Mouse (Mus musculus): ENCODE data around the gene Thra. TPM values are rescaled to one million over a fixed set of nuclear protein-coding genes. Genes with fewer than 3 reads are reported as not detected.

The Thra gene
- total and polyA plus RNA-seq, 3 experiments = 1.1 to 3.9 (median 3.8) TPM

DNA sequence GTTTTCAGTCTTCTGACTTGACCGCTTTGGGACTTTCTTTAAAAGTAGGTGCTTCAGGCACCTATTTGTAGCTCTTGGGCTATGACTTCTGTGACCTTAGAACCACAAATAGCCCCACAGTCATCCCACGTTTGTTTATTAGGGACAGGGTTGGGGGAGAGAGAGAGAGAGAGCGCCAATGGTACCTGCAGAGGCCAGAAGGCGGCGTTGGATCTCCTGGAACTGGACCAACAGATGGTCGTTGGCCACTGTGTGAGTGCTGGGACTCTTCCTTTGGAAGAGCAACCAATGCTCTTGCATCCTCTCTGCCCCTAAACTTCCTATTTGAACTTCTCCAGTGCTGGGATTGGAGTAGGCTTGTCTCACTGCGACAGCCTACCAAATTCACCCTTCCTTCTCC, 46.8 kb downstream of the Thra start:
- no peak overlapping the region for H3K27ac ChIP-seq (ENCODE audit: insufficient read depth, low read depth)
- H3K27me3 ChIP-seq (replicated peaks) = peaks cover 22% of the 10 kb centered on the region
- peak overlapping the region; percentile 35; the same call in 1 of the 2 replicates for H3K4me2 ChIP-seq (ENCODE audit: insufficient read depth, low read depth, poor library complexity, severe bottlenecking)
- H3K4me1 ChIP-seq (ENCODE audit: control insufficient read depth in 1 of 2, insufficient read depth in 2 of 2) = peaks cover 15 to 57% of the 10 kb centered on the region in 2 experiments
- dilution Hi-C loops (cut with MboI; ENCODE audit: extremely low pct_ligation_motif_present, extremely low pct_unique_long_range_greater_than_20kb, low sequenced_read_pairs) (no loop called here), in situ Hi-C loops (cut with MboI; ENCODE audit: low pct_ligation_motif_present, low pct_unique_long_range_greater_than_20kb, low sequenced_read_pairs) (loop anchor here (5.0 to 10.0 kb wide), 2 partner anchors 62 to 90 kb away; partner anchors contain the start of gene Med24)
- H3K79me2 ChIP-seq (replicated peaks; ENCODE audit: control insufficient read depth, extremely low read depth, insufficient read depth, poor library complexity, severe bottlenecking) = 0 out of 2 replicates have a peak, but pooled peaks cover 3% of the 10 kb centered on the region
- TF ChIP-seq ELF1 (IDR thresholded peaks at IDR 0.05; ENCODE audit: low read depth, low read length) (no peak), BHLHE40 (IDR thresholded peaks at IDR 0.05; ENCODE audit: low read depth, low read length) (no peak), CTCF (conservative IDR thresholded peaks at IDR 0.05 in 1 of 2, IDR thresholded peaks at IDR 0.05 in 1 of 2; ENCODE audit: low read depth in 2 of 2, low read length in 2 of 2) (peak in 1 of 2 experiments; percentile 3; a peak in 1 of 4 replicates), RCOR1 (conservative IDR thresholded peaks at IDR 0.05; ENCODE audit: low read depth, low read length) (no peak)
- no peak for DNase-seq (ENCODE audit: extremely low read depth)
- H3K36me3 ChIP-seq (replicated peaks in 1 of 2; ENCODE audit: control insufficient read depth in 1 of 2, insufficient read depth in 1 of 2, low read length in 1 of 2) = no peaks in the 10 kb centered on the region
- no peaks in the 10 kb centered on the region for H3K9me3 ChIP-seq (replicated peaks; ENCODE audit: low read length)
- H3K9ac ChIP-seq (ENCODE audit: insufficient read depth, low read depth) = no peak overlapping the region
- H3K4me3 ChIP-seq (replicated peaks in 1 of 3; ENCODE audit: low read depth in 2 of 3, low read length in 2 of 3, poor library complexity in 1 of 3) = no peak overlapping the region

- H3K27ac ChIP-seq (ENCODE audit: insufficient read depth, low read depth) = no peak overlapping the region
- H3K9ac ChIP-seq (ENCODE audit: insufficient read depth, low read depth) = no peak overlapping the region
- no peak overlapping the region for H3K4me2 ChIP-seq (ENCODE audit: insufficient read depth, low read depth, poor library complexity, severe bottlenecking)
- H3K36me3 ChIP-seq (replicated peaks in 1 of 2; ENCODE audit: control insufficient read depth in 1 of 2, insufficient read depth in 1 of 2, low read length in 1 of 2) = no peaks in the 10 kb centered on the region
- in situ Hi-C loops (cut with MboI; ENCODE audit: low pct_ligation_motif_present, low pct_unique_long_range_greater_than_20kb, low sequenced_read_pairs) = loop anchor here (5.0 to 10.0 kb wide), 2 partner anchors 63 to 90 kb away; partner anchors contain the start of gene Med24
- peaks cover 21% of the 10 kb centered on the region for H3K27me3 ChIP-seq (replicated peaks)
- dilution Hi-C loops (cut with MboI; ENCODE audit: extremely low pct_ligation_motif_present, extremely low pct_unique_long_range_greater_than_20kb, low sequenced_read_pairs) = no loop called here
- H3K4me3 ChIP-seq (replicated peaks in 1 of 3; ENCODE audit: low read depth in 2 of 3, low read length in 2 of 3, poor library complexity in 1 of 3) = no peak overlapping the region
- no peak for DNase-seq (ENCODE audit: extremely low read depth)
- H3K4me1 ChIP-seq (ENCODE audit: control insufficient read depth in 1 of 2, insufficient read depth in 2 of 2) = peaks cover 12 to 58% of the 10 kb centered on the region in 2 experiments
- 0 out of 2 replicates have a peak, but pooled peaks cover 3% of the 10 kb centered on the region for H3K79me2 ChIP-seq (replicated peaks; ENCODE audit: control insufficient read depth, extremely low read depth, insufficient read depth, poor library complexity, severe bottlenecking)
- no peaks in the 10 kb centered on the region for H3K9me3 ChIP-seq (replicated peaks; ENCODE audit: low read length)
- no peak for TF ChIP-seq PAX5 (IDR thresholded peaks at IDR 0.05; ENCODE audit: low read length)
- TF ChIP-seq BHLHE40 (IDR thresholded peaks at IDR 0.05; ENCODE audit: low read depth, low read length) = no peak
- no peak for TF ChIP-seq ETS1 (conservative IDR thresholded peaks at IDR 0.05; ENCODE audit: low read depth, low read length)
- no peak for TF ChIP-seq USF1 (IDR thresholded peaks at IDR 0.05; ENCODE audit: low read depth, low read length)
- 0 out of 2 replicates have a peak, but pooled peaks have one; percentile 34 for TF ChIP-seq SIN3A (IDR thresholded peaks at IDR 0.05; ENCODE audit: low read length)
- TF ChIP-seq CHD2 (IDR thresholded peaks at IDR 0.05; ENCODE audit: low read length) = no peak
- TF ChIP-seq E2F4 (IDR thresholded peaks at IDR 0.05; ENCODE audit: insufficient replicate concordance, low read depth, low read length) = no peak
- TF ChIP-seq GABPA (IDR thresholded peaks at IDR 0.05; ENCODE audit: insufficient replicate concordance, low read depth, low read length) = no peak
- 0 out of 2 replicates have a peak, but pooled peaks have one; percentile 36 for TF ChIP-seq MYC (IDR thresholded peaks at IDR 0.05; ENCODE audit: low read depth, low read length)
- TF ChIP-seq KAT2A (IDR thresholded peaks at IDR 0.05; ENCODE audit: insufficient replicate concordance, low read length) = no peak
- TF ChIP-seq ZMIZ1 (IDR thresholded peaks at IDR 0.05; ENCODE audit: low read depth, low read length) = no peak
- no peak for TF ChIP-seq JUN (IDR thresholded peaks at IDR 0.05; ENCODE audit: insufficient read depth, low read depth, low read length)
- TF ChIP-seq RCOR1 (conservative IDR thresholded peaks at IDR 0.05; ENCODE audit: low read depth, low read length) = no peak
- 0 out of 2 replicates have a peak, but pooled peaks have one; percentile 8 for TF ChIP-seq MAFK (IDR thresholded peaks at IDR 0.05; ENCODE audit: insufficient replicate concordance, low read length)
- TF ChIP-seq ZNF384 (IDR thresholded peaks at IDR 0.05; ENCODE audit: low read depth, low read length) = no peak
- peak; percentile 61 for TF ChIP-seq SMC3 (IDR thresholded peaks at IDR 0.05; ENCODE audit: low read depth, low read length)
- peak; percentile 36 to 69 for TF ChIP-seq CTCF (conservative IDR thresholded peaks at IDR 0.05 in 1 of 2, IDR thresholded peaks at IDR 0.05 in 1 of 2; ENCODE audit: low read depth in 2 of 2, low read length in 2 of 2)
- no peak for TF ChIP-seq MAZ (IDR thresholded peaks at IDR 0.05; ENCODE audit: low read depth, low read length)
- no peak for TF ChIP-seq POLR2AphosphoS2 (IDR thresholded peaks at IDR 0.05; ENCODE audit: low read depth, low read length)
- TF ChIP-seq RAD21 (IDR thresholded peaks at IDR 0.05; ENCODE audit: low read depth, low read length) = peak; percentile 43
- no peak for TF ChIP-seq MXI1 (IDR thresholded peaks at IDR 0.05; ENCODE audit: low read depth, low read length)
- TF ChIP-seq HCFC1 (IDR thresholded peaks at IDR 0.05; ENCODE audit: low read depth, low read length) = no peak
- no peak for TF ChIP-seq NELFE (IDR thresholded peaks at IDR 0.05; ENCODE audit: low read depth, low read length)
- no peak for TF ChIP-seq ZKSCAN1 (IDR thresholded peaks at IDR 0.05; ENCODE audit: borderline replicate concordance, low read depth, low read length)
- TF ChIP-seq TBP (conservative IDR thresholded peaks at IDR 0.05; ENCODE audit: low read depth, low read length) = 0 out of 2 replicates have a peak, but pooled peaks have one; percentile 37
- TF ChIP-seq CHD1 (IDR thresholded peaks at IDR 0.05; ENCODE audit: low read depth, low read length) = no peak
- 0 out of 2 replicates have a peak, but pooled peaks have one; percentile 2 for TF ChIP-seq ZC3H11A (IDR thresholded peaks at IDR 0.05; ENCODE audit: low read depth, low read length)
- TF ChIP-seq MEF2A (IDR thresholded peaks at IDR 0.05; ENCODE audit: borderline replicate concordance, low read depth, low read length) = 0 out of 2 replicates have a peak, but pooled peaks have one; percentile 15
- no peak for TF ChIP-seq EP300 (IDR thresholded peaks at IDR 0.05; ENCODE audit: low read length)
- no peak for TF ChIP-seq POLR2A (IDR thresholded peaks at IDR 0.05; ENCODE audit: low read depth, low read length)
- TF ChIP-seq USF2 (conservative IDR thresholded peaks at IDR 0.05; ENCODE audit: low read depth, low read length) = no peak
Observed at GRCm38 (mm10) chr11:98787691-98788090, 47.3 kb downstream of the Thra start.
